Mouse (Mus musculus) frontal cortex, adult 2 months (tissue): ENCODE measurements at regions not wholly inside any gene's neighbourhood (a gene's known extent, or its start where the extent isn't known, plus 50 kb on each side); places are given as distances from the start of the nearest gene placed in this dataset.

ENCODE experiments used
- DNase-seq, 2 experiments: peaks; one replicate each; pipeline ENCODE4 v3.0.0; 2022; ENCODE audit warnings: low spot score in 1 of 2; ENCODE audit errors: extremely low spot score in 1 of 2

DNA sequence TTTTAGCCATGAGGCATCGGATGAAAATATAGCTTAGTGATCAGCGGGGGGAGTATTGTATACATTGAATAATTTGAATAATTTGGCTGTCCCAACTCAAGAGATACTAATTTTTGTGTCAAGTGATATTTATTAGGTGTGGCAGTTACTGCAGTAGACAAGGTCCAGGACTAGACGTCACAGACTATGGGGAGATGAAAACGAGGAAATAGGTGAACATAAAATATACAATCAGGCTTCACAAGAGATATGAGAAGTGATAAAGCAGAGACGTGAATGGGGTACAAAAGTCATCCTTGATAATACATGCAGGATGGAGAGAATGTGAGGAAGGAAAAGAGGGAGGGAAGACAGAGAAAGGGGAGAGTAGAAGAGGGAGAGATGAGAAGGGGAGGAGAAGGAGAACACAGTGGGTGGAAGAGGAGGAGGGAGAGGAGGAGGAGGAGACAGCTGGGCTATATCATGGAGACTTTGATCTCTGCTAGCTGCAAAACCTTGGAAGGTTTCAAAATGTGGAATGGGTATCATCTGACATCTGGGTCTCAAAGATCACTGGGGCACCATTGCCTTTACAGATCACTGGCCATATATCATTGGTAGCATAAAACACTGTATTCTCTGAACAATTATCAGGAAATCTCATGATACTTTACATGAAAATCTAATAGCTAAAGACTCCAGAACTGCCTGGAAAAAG, 263.0 kb upstream of the Ptger4 start:
- no peak for DNase-seq

DNA sequence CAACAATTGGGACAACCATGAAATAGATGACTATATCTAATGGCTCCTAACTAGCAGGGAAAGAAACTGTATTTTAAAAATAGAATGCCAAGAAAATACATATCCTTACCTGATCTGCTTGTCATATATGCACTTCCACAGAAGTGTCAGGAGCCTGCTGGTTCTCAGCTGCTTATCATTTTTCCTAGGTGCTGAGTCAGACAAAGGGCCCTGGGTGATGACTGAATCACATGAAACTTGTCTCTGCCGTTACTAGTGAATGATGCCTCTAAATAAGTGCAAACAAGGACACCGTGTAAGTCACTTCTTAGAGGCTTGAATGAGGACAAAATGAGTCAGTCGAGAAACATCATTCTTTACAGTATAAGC, 263.5 kb upstream of the Ptger4 start:
- no peak for DNase-seq

DNA sequence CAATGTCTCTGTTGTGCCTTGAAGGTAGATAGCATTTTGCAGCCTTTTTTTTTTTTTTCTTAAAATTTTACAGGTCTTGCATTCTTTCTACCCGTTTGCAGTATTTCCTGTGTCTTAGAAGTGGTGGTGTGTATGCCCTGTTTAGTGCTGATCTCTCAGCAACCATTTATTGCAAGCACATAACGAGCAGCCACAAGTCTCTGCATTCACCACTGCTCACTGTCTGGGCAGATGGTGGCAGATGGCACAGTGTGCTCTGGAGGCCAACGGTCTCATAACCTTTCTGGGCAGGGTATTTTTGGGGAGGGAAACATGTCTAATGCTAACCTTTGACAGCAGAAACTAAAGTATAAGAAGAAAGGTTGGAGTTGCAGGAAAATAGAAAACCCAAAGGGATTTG, 266.1 kb upstream of the Ptger4 start:
- DNase-seq = no peak

DNA sequence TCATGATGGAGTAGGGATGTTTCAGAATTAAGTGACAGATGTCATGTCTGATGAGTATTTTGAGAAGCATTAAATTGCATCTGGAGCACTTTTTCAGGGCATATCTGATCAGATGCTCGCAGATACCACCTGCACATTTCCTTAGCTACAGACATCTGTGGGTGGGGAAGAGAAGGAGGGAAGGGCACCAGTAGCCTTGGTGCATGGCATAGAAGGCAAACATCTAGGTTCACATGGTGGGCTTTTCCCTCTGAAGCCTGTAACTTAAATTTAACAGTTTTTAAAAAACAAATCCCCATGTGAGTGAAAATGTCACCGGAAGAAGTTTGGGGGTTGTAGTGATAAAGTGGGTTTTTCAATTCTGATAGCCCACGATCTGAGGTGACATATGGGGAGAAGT, 267.1 kb upstream of the Ptger4 start:
- no peak for DNase-seq

DNA sequence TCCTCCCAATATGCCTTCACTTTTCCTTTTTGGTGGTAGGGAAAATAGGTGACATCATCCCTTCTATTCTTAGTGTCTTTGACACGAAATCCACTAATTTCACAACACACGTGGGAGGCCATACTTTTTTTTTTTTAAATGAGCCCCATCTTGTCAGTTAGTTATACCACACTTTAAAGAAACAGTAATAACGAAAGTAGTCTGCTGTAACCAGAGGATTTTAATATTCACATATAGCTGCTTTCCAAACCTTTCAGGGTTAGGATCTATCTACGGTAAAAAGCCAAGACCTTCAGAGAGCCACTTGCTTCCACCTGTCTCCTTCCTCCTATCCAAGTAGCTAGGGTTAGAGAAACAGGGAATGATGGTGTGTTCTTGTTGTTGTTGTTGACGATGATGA, 268.6 kb upstream of the Ptger4 start:
- no peak for DNase-seq

DNA sequence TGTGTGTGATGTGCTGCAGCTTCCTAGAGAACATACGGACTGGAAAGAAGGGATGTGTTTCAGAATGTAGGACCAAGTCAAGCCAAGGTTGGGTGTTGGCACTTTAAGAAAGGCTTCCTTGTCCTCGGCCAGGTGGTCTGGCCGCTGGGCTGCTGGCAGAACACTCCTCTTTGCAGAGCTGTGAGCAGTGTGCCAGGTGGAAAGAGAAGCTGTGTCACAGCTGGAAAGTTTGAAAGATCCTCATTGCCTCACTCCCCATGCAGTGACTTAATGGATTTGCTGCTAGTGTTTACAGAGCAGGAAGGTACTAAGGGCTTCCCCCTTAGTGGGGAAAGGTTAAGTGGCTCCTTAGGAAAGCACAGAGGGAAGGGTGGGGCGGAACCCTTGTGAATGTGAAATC, 269.2 kb upstream of the Ptger4 start:
- DNase-seq = no peak

DNA sequence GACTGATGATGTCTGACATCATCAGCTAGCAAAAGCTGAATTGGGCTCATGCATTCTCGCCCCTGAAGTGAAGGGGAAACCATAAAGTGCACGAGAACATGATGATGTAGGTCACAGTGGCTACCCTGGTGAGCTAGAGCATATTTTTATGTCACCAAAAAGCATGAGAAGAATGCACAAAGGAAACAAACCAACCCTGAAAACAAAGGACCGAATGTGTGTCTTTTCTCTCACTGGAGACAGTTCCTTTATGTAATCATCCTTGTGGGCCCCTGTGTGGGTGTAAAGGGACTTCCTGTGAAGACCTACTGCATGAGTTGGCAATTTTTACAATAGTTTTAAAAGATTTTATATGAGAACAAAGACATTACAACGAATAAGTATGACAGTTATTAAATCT, 270.2 kb upstream of the Ptger4 start:
- peak in 1 of 2 experiments; percentile 17 for DNase-seq

DNA sequence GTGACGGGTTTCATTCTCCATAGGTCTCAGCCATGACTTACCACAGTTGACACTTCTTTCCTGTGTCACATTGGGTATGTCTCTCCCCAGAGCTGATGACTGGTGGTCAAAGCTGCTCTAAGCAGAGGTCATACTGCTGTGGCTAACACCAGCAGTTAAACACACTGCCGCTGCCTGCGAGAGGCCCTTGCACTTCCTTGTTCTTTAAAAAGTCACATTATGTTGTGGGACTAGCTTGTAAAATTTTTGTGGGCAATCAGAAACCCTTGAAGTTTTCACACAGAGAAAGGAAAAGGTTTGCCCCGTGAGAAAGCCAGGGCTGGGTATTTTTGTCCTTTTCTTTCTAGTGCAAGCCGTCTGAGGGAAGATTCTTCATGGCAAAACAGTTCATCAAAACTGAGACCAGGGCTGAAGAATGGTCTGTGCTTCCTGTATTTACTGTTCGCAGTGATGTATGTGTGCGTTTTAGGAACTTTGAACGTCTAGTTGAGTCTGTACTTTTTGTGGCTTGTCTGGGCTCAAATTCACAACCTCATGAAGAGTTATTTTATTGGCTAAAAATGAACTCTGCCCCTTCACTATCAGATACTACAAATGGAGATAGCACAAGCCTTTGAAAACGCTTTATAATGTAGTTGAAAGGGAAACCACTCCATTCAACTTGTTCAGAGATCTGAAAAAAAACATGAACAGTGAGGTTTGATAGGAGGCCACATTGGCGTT, 273.4 kb upstream of the Ptger4 start:
- no peak for DNase-seq

DNA sequence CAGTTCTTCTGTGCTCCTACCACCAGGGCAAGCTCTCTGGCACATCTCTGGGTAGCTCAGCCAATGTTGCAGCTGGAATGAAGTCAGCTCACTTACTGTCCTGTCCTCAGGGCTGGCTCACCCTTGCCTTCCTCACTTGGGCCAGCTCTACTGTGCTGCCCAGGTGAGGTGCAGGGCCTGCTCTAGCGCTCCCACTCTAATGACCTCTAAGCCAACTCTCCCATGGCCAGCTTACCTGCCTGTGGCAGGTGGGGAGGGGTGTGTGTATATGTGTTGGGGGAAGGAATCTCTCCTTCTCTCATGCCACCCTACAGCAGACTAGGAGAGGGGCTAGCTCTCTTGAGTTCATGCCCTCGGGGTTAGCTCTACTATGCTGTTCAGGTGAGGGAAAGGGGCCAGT, 275.6 kb upstream of the Ptger4 start:
- DNase-seq = no peak

DNA sequence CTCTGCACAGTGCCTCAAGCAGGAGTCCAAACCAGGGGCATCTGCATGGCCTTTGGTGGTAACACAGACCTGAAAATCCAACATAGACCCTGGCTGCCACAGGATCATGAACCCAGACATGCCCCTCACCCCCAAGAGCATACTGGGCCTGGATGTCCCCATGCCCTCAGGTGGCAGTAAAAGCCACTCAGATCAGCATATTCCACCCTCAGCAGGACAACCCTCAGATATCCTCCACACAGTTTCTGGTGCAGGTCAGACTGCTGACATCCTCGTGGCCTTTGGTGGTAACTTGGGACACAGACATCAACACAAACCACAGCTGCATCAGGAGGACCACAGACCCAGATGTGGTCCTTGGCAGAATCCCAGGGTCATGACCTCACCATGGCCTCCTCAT, 276.0 kb upstream of the Ptger4 start:
- DNase-seq = no peak

DNA sequence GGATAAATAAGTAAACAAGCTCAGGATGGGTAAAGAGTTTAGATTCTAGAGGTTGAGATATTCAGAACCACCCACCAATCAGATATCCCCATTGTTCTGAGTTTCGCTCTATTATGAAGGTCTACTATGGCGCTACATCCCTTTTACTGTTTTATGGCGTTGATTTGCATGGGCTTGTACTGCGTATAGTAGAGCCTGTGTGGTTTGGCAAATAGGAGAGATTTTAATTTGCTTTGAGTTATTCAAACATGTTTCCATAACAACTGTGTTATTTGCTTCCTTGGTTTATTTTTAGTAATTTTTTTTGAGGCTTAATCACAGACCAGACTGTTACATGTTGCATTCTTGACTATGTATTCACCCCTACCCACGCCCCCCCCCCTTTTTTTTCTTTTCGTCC, 284.6 kb upstream of the Ptger4 start:
- no peak for DNase-seq

DNA sequence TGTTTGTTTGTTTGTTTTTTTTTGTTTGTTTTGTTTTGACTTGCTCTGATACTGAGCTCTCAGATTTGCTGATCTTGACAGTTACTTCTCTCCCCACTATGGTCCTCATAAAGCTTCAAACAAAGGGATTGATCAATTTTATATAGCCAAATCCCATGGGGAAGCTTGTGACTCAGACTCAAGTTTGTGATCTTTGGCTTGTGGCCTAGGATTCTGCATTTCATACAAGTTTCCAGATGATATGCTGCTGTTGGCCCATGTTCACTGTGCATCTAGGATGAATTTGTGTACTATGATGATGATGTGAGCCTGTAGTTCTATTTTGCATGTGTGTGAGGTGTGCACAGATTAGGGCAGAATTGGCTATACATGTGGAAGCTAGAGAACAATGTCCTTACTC, 289.7 kb upstream of the Ptger4 start:
- no peak for DNase-seq

DNA sequence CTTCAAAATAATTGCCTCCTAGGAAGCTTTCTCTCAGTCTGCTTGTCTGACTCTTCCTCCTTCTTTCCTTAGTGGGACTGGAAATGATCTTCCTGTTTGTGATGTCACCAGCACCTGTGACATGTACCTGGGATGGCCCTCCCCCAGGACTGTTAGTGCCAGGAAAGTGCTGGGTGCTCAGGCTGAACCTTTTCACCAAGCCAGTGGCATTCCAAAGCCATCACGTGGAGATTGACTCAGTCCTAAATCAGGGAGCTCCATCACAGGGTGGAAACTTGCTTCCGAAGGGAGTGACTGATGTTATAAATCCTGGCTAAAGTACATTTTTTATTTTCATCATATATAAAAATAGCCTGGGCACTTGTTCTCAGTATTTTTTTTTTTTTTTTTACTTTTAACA, 293.4 kb upstream of the Ptger4 start:
- DNase-seq = no peak

DNA sequence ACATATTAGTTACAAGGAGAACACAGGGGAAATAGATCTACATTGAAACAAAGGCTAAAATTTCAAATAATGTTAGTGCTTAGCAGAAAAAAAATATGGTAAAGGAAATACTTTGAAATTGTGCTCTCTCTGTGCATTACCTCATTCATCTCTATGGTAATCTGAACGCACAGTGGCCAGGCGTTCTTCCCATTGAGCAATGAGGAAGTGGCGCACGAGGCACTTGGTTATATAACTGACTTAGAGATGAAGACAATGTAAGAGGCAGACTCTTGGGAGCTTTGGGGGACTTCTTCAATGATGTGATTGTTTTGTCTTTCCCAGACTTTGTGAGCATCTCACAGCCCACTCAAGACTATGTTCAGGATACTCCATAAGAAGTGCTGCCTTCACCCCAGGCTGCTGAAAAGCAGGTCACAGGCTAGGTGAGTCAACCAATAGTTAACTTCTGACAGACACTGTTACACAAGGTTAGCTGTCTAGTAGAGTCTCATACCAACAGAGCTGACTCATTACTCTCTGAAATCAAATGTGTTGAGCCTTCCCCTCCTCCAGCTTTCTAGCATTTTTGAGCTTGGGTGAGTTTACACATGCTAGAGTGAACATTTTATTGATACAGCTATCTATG, 295.4 kb upstream of the Ptger4 start:
- DNase-seq = no peak

DNA sequence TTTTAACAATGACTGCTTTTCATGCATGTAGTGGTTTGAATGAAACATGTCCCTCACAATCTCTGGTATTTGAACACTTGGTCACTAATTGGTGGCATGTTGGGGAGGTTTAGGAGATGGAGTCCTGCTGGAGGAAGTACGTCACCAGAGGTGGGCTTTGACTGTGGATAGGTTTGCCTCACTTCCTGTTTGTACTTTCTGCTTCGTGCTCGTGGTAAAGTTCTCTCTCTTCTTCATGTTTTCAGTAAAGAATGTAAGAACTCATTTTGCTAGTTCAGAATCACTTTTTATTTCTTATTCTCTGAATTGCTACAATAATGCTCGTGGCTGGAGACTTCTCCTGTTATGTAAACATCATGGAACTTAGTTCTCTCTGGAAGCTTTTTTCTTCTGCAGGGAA, 310.5 kb upstream of the Ptger4 start:
- DNase-seq = no peak

DNA sequence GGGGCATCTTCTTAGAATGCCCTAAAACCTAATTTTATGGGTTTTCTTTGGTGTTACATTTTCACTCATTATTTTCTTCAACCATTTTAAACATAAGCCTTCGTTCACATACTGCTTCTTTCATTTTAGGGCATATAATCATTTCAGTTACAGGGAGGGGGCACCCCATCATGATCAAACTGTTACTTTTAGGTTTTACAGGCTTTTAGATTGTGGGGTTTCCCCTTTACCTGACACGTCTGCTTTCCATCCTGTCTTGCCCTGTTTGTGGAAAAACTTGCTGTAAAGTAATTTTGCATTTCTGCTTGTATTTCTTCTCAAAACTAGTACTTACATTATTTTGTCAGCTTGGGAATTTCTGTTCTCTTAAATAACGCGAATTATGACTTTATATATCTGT, 310.9 kb upstream of the Ptger4 start:
- DNase-seq = no peak

DNA sequence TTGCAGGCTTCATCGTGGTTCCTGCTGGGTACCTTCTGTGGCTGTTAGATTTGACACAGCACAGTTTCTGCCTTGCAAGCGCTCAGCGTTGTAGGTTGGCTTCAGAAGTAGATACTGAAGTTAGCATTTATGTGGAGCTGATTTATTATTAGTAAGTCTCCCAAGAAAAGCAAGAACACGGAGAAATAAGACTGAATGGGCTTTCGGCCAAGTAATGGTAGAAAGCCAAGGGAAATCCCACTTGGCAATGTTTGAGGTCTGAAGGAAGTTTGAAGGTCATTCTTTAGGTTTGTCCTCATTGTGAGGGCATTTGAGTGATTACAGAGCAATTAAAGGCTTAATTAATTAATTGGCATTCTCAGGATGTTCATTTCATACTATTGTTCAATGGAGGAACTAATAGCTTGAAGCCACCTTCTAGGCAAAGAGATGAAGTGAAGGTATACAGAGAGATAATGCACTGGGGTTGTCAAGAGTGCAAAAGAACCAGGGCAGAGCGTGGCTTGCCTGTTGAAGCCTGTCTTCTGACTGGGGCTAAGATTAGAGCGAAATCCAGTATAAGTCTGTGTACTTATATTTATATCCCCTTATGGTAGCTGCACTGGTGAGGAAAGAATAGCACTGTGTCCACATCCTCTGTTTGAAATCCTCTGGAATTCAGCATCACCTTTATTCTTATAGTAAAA, 311.5 kb upstream of the Ptger4 start:
- peak in 1 of 2 experiments; percentile 2 for DNase-seq

DNA sequence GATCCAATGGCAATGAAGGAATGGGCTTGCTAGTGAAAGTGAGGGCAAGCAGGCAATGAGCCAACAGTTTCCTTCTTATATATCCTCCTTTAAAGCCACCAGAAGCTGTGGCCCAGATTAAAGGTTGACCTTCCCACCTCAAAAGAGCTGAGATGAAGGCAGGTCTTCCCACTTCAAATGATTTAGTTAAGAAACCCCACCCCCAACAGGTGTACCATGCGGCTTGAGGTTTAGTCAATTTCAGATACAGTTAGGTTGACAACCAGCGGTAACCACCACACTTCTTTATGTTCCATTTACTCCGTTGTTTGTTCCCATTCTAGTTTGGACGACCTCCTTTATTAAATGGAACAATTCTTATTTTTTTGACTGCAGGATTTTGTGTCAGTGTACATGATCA, 317.8 kb upstream of the Ptger4 start:
- no peak for DNase-seq

DNA sequence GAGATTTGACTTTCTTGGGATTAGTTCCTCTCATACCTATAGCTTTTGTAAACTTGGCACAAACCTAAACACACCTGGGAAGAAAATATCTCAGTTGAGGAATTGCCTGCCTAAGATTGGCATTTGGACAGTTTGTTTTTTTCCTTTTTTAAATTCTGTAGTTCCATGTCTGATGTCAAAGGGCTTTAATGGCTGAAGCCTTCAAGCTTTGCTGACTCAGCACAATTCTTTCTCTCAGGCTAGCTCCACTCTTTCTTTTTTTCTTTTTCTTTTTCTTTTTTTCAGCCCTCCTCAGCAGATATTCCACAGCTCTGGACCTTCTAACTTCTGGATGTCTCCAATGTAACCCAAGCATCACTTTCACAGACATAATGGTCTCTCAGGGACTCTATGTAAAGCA, 330.4 kb upstream of the Ptger4 start:
- DNase-seq = no peak

DNA sequence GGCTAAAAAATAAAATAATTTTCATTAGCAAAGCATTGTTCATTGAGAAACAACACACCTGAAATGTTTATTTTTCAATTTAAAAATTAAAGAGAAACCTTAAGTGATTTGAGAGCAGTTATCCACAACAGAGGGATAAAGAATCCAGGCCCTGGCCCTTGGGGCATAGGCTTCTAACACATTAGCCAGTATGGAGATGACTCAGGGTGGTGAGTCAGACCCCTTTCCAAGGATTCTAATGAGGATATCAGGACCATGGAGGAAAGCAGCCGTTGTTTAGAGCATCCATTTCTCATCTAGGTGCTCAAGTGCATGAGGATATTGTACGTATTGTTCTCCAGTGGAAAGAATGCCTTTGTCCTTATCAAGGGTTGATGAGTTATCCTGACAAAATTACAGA, 335.6 kb upstream of the Ptger4 start:
- no peak for DNase-seq

DNA sequence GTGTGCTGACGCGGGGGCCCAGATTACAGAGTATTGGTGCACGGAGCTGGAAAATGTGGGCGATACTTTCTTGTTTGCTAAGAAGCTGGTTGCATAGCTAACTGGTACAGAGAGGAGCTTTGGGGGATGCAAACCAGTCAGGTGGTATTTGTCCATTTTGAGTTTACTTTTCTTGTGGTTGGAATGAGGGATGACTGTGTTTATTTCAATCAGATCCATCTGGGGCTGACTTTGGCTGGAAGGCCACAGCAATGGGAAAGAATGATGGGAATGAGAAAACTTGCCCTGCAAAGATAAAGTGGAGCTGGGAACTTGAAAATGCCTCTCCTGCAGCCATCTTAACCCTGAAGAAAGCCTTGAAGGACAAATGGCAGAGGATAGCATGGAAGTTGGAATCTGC, 336.4 kb upstream of the Ptger4 start:
- no peak for DNase-seq

DNA sequence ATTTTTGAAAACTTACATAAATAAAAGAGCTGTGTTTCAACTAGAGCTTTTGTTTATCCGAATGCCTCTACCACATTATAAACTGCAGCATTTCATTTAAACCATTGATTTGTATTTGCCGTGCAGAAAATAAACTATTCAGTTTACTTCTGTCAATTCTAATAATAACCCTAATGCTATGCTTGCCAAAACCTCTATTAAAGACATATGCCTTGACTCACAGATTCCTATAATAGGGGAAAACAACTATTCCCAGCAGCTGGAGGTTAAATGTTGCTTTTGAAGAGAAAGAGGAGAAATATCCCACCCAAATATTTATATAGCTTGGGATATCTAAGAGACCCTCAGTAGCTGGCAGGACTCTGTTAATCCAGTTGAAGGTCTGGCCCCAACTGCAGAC, 340.4 kb upstream of the Ptger4 start:
- DNase-seq = no peak
